Mouse (Mus musculus) hindbrain, embryonic 15.5 days (tissue): ENCODE results near the gene N4bp3. TPM values are rescaled to one million over a fixed set of nuclear protein-coding genes. Genes with fewer than 3 reads are reported as not detected.
"Not testable (repeated sequence)": the region's sequence is repeated elsewhere in the genome, so short reads cannot be mapped to it uniquely, and the experiment has no call there.

Experiments
- ATAC-seq: fragments of 200-750 bp; cut with Nextera tagmentation; 2 replicates; pipeline ENCODE4 v1.8.0; 2017; ENCODE audit warnings: low read depth, moderate number of reproducible peaks, moderate TSS enrichment; ENCODE audit not compliant: low FRiP score
- H3K27ac ChIP-seq: fragments of 300-500 bp; sonication (generic); replicated peaks from 2 replicates; pipeline ENCODE4 v1.5.1; 2015; ENCODE audit warnings: mild to moderate bottlenecking, inconsistent platforms
- H3K27me3 ChIP-seq: fragments of 300-500 bp; sonication (generic); 2 replicates; pipeline ENCODE4 v1.6.1; 2015; ENCODE audit warnings: control low read depth, inconsistent platforms
- H3K36me3 ChIP-seq: fragments of 300-500 bp; sonication (generic); 2 replicates; pipeline ENCODE4 v1.6.1; 2015; ENCODE audit warnings: control low read depth, inconsistent platforms
- H3K4me1 ChIP-seq: fragments of 300-500 bp; sonication (generic); replicated peaks from 2 replicates; pipeline ENCODE4 v1.6.1; 2015; ENCODE audit warnings: control low read depth, inconsistent platforms
- H3K4me2 ChIP-seq: fragments of 300-500 bp; sonication (generic); 2 replicates; pipeline ENCODE4 v1.6.1; 2015; ENCODE audit warnings: moderate library complexity, mild to moderate bottlenecking, inconsistent platforms
- H3K4me3 ChIP-seq: fragments of 300-500 bp; sonication (generic); 2 replicates; pipeline ENCODE4 v1.5.1; 2015; ENCODE audit warnings: mild to moderate bottlenecking, inconsistent platforms
- H3K9ac ChIP-seq: fragments of 300-500 bp; sonication (generic); 2 replicates; pipeline ENCODE4 v1.6.1; 2015; ENCODE audit warnings: inconsistent platforms
- H3K9me3 ChIP-seq: fragments of 300-500 bp; sonication (generic); 2 replicates; pipeline ENCODE4 v1.6.1; 2016; ENCODE audit warnings: control low read depth, inconsistent platforms
- WGBS: fragments of 180-500 bp; shearing (Covaris S2); methylation state at CpG from one replicate; pipeline ENCODE4 v1.1.7; 2015; 5-methylcytosine and 5-hydroxymethylcytosine counted together
- polyA plus RNA-seq: library from polyadenylated mRNA; unstranded; fragments of >200 nt; fragmentation: Nextera tagmentation; extraction: Ambion mirVana; gene quantifications from 2 replicates; pipeline ENCODE4 v1.2.1, GENCODE M21; 2015

N4bp3 gene
- polyA plus RNA-seq, 1 experiment from 2014 or later, result 29.8 TPM

DNA sequence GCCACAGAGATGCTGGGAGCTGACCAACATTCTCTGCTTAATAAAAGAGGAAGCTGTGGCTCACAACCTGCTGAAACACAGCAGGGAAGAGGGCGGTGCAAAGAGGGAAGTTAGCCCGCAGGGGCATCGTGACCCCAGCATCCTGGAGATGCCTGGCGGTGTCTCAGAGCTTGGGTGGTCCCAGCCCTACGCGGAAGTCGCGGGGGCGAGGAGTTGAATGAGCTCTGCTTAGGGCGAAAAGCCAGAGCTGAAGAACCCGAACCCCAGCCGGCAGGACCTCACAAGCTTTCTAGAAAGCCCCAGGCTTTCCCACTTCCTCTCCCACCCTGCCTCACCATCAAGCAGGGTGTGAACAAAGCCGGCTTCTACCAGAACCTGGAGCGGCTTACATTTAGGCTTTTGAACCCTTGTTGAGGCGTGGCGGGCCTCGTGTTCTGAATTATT lies 12.6 kb downstream of the N4bp3 start:
- no peak overlapping the region for H3K27ac ChIP-seq
- H3K9ac ChIP-seq, result no peak overlapping the region
- H3K4me1 ChIP-seq, result peaks cover 25% of the 10 kb centered on the region
- 5% methylated on average over 17 of the region's 17 CpGs for WGBS
- H3K36me3 ChIP-seq, result 0 out of 2 replicates have a peak, but pooled peaks cover 1% of the 10 kb centered on the region
- H3K27me3 ChIP-seq, result no peaks in the 10 kb centered on the region
- no peaks in the 10 kb centered on the region for H3K9me3 ChIP-seq
- no peak overlapping the region for H3K4me3 ChIP-seq
- ATAC-seq, result no peak
- H3K4me2 ChIP-seq, result no peak overlapping the region

- Histone ChIP-seq H3K27me3 (no peaks in the 10 kb centered on the region), H3K4me1 (peaks cover 27% of the 10 kb centered on the region), H3K36me3 (no peaks in the 10 kb centered on the region), H3K9ac (peak overlapping the region; percentile 82), H3K4me3 (peak overlapping the region; percentile 86), H3K27ac (peak overlapping the region; percentile 86), H3K4me2 (peak overlapping the region; percentile 72), H3K9me3 (no peaks in the 10 kb centered on the region)
- ATAC-seq, result no peak
- 4% methylated on average over 6 of the region's 6 CpGs for WGBS
Measured at GRCm38 (mm10) chr11:51636323-51636684, 14.3 kb downstream of the N4bp3 start.

GRCm38 (mm10) chr11:51635525-51636322 lies 14.9 kb downstream of the N4bp3 start, which contains the start of gene Rmnd5b:
Gene Rmnd5b, minus strand, starts transcription at chr11:51635896.
- Histone ChIP-seq H3K4me2 (peak within 1 kb of the TSS; percentile 72), H3K4me1 (peaks cover 27% of the 10 kb centered on the region), H3K36me3 (no peaks in the 10 kb centered on the region), H3K27me3 (no peaks in the 10 kb centered on the region), H3K4me3 (peak within 1 kb of the TSS; percentile 86), H3K27ac (peak within 1 kb of the TSS; percentile 86), H3K9me3 (no peaks in the 10 kb centered on the region), H3K9ac (peak within 1 kb of the TSS; percentile 82)
- peak; percentile 95 for ATAC-seq
- under 1% methylated on average over 61 of the region's 61 CpGs for WGBS

GRCm38 (mm10) chr11:51635127-51635524 lies 15.5 kb downstream of the N4bp3 start:
- Histone ChIP-seq H3K27ac (peak overlapping the region; percentile 86), H3K4me2 (peak overlapping the region; percentile 72), H3K9me3 (no peaks in the 10 kb centered on the region), H3K4me1 (peaks cover 27% of the 10 kb centered on the region), H3K4me3 (peak overlapping the region; percentile 86), H3K27me3 (no peaks in the 10 kb centered on the region), H3K9ac (peak overlapping the region; percentile 82), H3K36me3 (no peaks in the 10 kb centered on the region)
- no peak for ATAC-seq
- WGBS, result 18% methylated on average over 6 of the region's 6 CpGs

- no peak for ATAC-seq
- peaks cover 4% of the 10 kb centered on the region; the same call in 1 of the 2 replicates for H3K36me3 ChIP-seq
- H3K27ac ChIP-seq, result no peak overlapping the region
- no peak overlapping the region for H3K4me2 ChIP-seq
- H3K4me3 ChIP-seq, result no peak overlapping the region
- H3K27me3 ChIP-seq, result no peaks in the 10 kb centered on the region
- H3K9me3 ChIP-seq, result no peaks in the 10 kb centered on the region
- H3K9ac ChIP-seq, result no peak overlapping the region
- peaks cover 27% of the 10 kb centered on the region for H3K4me1 ChIP-seq
- WGBS, result 93% methylated on average over 3 of the region's 3 CpGs
Measured at GRCm38 (mm10) chr11:51633721-51634120, 16.9 kb downstream of the N4bp3 start.

GRCm38 (mm10) chr11:51633200-51633599 lies 17.4 kb downstream of the N4bp3 start:
- not testable (repeated sequence) for H3K9ac ChIP-seq, H3K9me3 ChIP-seq, H3K27ac ChIP-seq, H3K4me2 ChIP-seq, H3K4me3 ChIP-seq, ATAC-seq, H3K36me3 ChIP-seq, H3K27me3 ChIP-seq
- WGBS, result 96% methylated on average over 7 of the region's 7 CpGs
- H3K4me1 ChIP-seq, result peaks cover 27% of the 10 kb centered on the region

DNA sequence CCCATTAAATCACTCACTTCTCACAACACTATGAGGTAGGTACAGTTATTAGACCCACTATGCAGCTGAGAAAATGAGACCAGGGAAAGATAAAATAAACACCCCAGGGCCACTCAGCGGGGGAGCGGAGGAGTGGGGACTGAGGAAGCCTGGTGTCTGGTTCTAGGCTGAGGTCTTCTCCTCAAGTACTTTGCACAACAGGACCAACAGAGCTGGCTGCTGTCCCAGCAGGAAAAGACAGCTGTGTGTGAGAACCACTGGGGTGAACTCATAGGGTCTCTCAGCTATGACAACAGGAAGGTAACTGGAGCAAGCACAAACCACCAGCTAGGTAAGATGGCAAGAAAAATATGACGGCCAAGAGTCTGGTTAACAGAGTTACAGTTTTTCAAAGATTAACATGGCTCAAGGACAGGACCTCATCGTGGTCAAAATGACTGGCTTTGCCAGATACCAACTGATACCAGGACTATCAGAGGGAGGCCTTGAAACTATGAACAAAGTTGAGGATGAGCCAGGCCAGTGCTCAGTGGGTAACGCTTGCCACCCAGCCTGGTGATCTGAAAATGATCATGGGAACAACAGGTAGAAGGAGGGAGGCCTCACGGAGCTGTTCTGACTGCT lies 18.4 kb downstream of the N4bp3 start:
- Histone ChIP-seq H3K4me3 (no peak overlapping the region), H3K27me3 (no peaks in the 10 kb centered on the region), H3K36me3 (peaks cover 18% of the 10 kb centered on the region), H3K9ac (no peak overlapping the region), H3K4me2 (no peak overlapping the region), H3K27ac (no peak overlapping the region), H3K9me3 (no peaks in the 10 kb centered on the region), H3K4me1 (peaks cover 27% of the 10 kb centered on the region)
- ATAC-seq, result no peak
- WGBS, result 86% methylated on average over 6 of the region's 6 CpGs

- no peak overlapping the region for H3K9ac ChIP-seq
- no peak overlapping the region for H3K4me3 ChIP-seq
- H3K9me3 ChIP-seq, result no peaks in the 10 kb centered on the region
- H3K4me2 ChIP-seq, result no peak overlapping the region
- H3K36me3 ChIP-seq, result peaks cover 39% of the 10 kb centered on the region
- no peaks in the 10 kb centered on the region for H3K27me3 ChIP-seq
- peaks cover 16% of the 10 kb centered on the region for H3K4me1 ChIP-seq
- 87% methylated on average over 15 of the region's 15 CpGs for WGBS
- no peak for ATAC-seq
- no peak overlapping the region for H3K27ac ChIP-seq
Measured at GRCm38 (mm10) chr11:51629651-51630314, 20.9 kb downstream of the N4bp3 start.

GRCm38 (mm10) chr11:51627907-51628306 lies 22.7 kb downstream of the N4bp3 start:
- Histone ChIP-seq H3K27ac (no peak overlapping the region), H3K36me3 (peaks cover 58% of the 10 kb centered on the region), H3K4me3 (no peak overlapping the region), H3K4me1 (peaks cover 3% of the 10 kb centered on the region; the same call in 1 of the 2 replicates), H3K27me3 (no peaks in the 10 kb centered on the region), H3K9ac (no peak overlapping the region), H3K4me2 (no peak overlapping the region), H3K9me3 (no peaks in the 10 kb centered on the region)
- 92% methylated on average over 8 of the region's 8 CpGs for WGBS
- ATAC-seq, result no peak

DNA sequence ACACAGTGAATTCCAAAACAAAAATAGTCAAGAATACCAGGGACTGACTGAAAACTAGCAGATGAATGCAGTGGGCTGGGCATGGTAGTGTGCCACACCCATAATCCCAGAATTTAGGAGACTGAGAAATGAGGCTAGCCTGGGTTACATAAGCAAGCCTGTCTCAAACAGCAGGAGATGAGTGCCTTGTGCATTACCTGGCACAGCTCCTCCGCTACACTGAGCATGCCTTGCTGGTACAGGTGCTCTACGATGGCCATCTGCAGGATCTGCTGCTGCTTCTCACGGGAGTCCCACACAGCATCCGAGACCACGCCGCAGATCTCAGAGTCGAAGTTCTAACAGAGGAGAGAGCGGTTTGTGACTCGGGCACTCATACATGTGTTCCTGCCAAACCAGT lies 23.2 kb downstream of the N4bp3 start:
- no peak overlapping the region for H3K27ac ChIP-seq
- peaks cover 61% of the 10 kb centered on the region for H3K36me3 ChIP-seq
- WGBS, result 92% methylated on average over 9 of the region's 9 CpGs
- no peak for ATAC-seq
- H3K27me3 ChIP-seq, result no peaks in the 10 kb centered on the region
- no peak overlapping the region for H3K4me3 ChIP-seq
- H3K4me2 ChIP-seq, result no peak overlapping the region
- H3K9me3 ChIP-seq, result no peaks in the 10 kb centered on the region
- H3K4me1 ChIP-seq, result peaks cover under 1% of the 10 kb centered on the region; the same call in 1 of the 2 replicates
- no peak overlapping the region for H3K9ac ChIP-seq

- 88% methylated on average over 5 of the region's 5 CpGs for whole genome bisulfite sequencing
- no peak overlapping the region for H3K27ac ChIP-seq
- H3K27me3 ChIP-seq, result no peaks in the 10 kb centered on the region
- peaks cover 8% of the 10 kb centered on the region for H3K4me1 ChIP-seq
- peaks cover 61% of the 10 kb centered on the region for H3K36me3 ChIP-seq
- no peak overlapping the region for H3K4me2 ChIP-seq
- no peaks in the 10 kb centered on the region for H3K9me3 ChIP-seq
- no peak overlapping the region for H3K4me3 ChIP-seq
- no peak overlapping the region for H3K9ac ChIP-seq
- no peak for ATAC-seq
Measured at GRCm38 (mm10) chr11:51625187-51625820, 25.3 kb downstream of the N4bp3 start.
